Mouse (Mus musculus): Measurements from ENCODE around the gene 4921524J17Rik. TPM values are rescaled to one million over a fixed set of nuclear protein-coding genes. Genes with fewer than 3 reads are reported as not detected.

4921524J17Rik gene
- polyA plus RNA-seq, 1 experiment from 2014 or later: 38.6 TPM

- no peaks in the 10 kb centered on the region for H3K9me3 ChIP-seq
- H3K4me2 ChIP-seq: no peak overlapping the region
- no peak overlapping the region for H3K27ac ChIP-seq
- no peaks in the 10 kb centered on the region for H3K36me3 ChIP-seq (replicated peaks)
- no peak for ATAC-seq (replicated peaks)
- H3K27me3 ChIP-seq (replicated peaks): no peaks in the 10 kb centered on the region
- H3K4me3 ChIP-seq: no peak overlapping the region
- no peaks in the 10 kb centered on the region for H3K4me1 ChIP-seq
- 72% methylated on average over 5 of the region's 5 CpGs for WGBS
- H3K9ac ChIP-seq: no peak overlapping the region
These were observed 59.1 kb downstream of the 4921524J17Rik start for GRCm38 (mm10) chr8:85373435-85374039.

GRCm38 (mm10) chr8:85372465-85372839, 60.2 kb downstream of the 4921524J17Rik start:
- no peaks in the 10 kb centered on the region for H3K4me1 ChIP-seq
- 93% methylated on average over 1 of the region's 1 CpGs for WGBS
- H3K4me2 ChIP-seq: no peak overlapping the region
- H3K36me3 ChIP-seq (replicated peaks): no peaks in the 10 kb centered on the region
- H3K27me3 ChIP-seq (replicated peaks): no peaks in the 10 kb centered on the region
- H3K4me3 ChIP-seq: no peak overlapping the region
- H3K9me3 ChIP-seq: no peaks in the 10 kb centered on the region
- no peak overlapping the region for H3K27ac ChIP-seq
- no peak overlapping the region for H3K9ac ChIP-seq
- no peak for ATAC-seq (replicated peaks)

GRCm38 (mm10) chr8:85371736-85372464, 60.7 kb downstream of the 4921524J17Rik start:
- H3K27ac ChIP-seq: no peak overlapping the region
- H3K9ac ChIP-seq: no peak overlapping the region
- no peaks in the 10 kb centered on the region for H3K9me3 ChIP-seq
- no peaks in the 10 kb centered on the region for H3K36me3 ChIP-seq (replicated peaks)
- no peak overlapping the region for H3K4me2 ChIP-seq
- WGBS: 85% methylated on average over 5 of the region's 5 CpGs
- no peak for ATAC-seq (replicated peaks)
- H3K27me3 ChIP-seq (replicated peaks): no peaks in the 10 kb centered on the region
- H3K4me1 ChIP-seq: no peaks in the 10 kb centered on the region
- no peak overlapping the region for H3K4me3 ChIP-seq

- no peaks in the 10 kb centered on the region for H3K36me3 ChIP-seq (replicated peaks)
- no peak for ATAC-seq (replicated peaks)
- no peak overlapping the region for H3K4me3 ChIP-seq
- no peaks in the 10 kb centered on the region for H3K27me3 ChIP-seq (replicated peaks)
- no peaks in the 10 kb centered on the region for H3K4me1 ChIP-seq
- no peaks in the 10 kb centered on the region for H3K9me3 ChIP-seq
- H3K27ac ChIP-seq: no peak overlapping the region
- H3K4me2 ChIP-seq: no peak overlapping the region
- H3K9ac ChIP-seq: no peak overlapping the region
- 64% methylated on average over 6 of the region's 6 CpGs for WGBS
These were observed 67.5 kb downstream of the 4921524J17Rik start for GRCm38 (mm10) chr8:85365176-85365575.

GRCm38 (mm10) chr8:85364628-85365027, 68.0 kb downstream of the 4921524J17Rik start:
- no peaks in the 10 kb centered on the region for H3K4me1 ChIP-seq
- ATAC-seq (replicated peaks): no peak
- WGBS: 85% methylated on average over 11 of the region's 11 CpGs
- no peaks in the 10 kb centered on the region for H3K9me3 ChIP-seq
- H3K27me3 ChIP-seq (replicated peaks): no peaks in the 10 kb centered on the region
- H3K9ac ChIP-seq: no peak overlapping the region
- H3K4me3 ChIP-seq: no peak overlapping the region
- H3K27ac ChIP-seq: no peak overlapping the region
- no peak overlapping the region for H3K4me2 ChIP-seq
- H3K36me3 ChIP-seq (replicated peaks): no peaks in the 10 kb centered on the region

- no peak overlapping the region for H3K27ac ChIP-seq
- H3K4me2 ChIP-seq: no peak overlapping the region
- H3K4me3 ChIP-seq: no peak overlapping the region
- H3K9ac ChIP-seq: no peak overlapping the region
- H3K36me3 ChIP-seq (replicated peaks): no peaks in the 10 kb centered on the region
- H3K9me3 ChIP-seq: no peaks in the 10 kb centered on the region
- no peak for ATAC-seq (replicated peaks)
- 74% methylated on average over 6 of the region's 6 CpGs for WGBS
- H3K4me1 ChIP-seq: no peaks in the 10 kb centered on the region
- no peaks in the 10 kb centered on the region for H3K27me3 ChIP-seq (replicated peaks)
These were observed 69.2 kb downstream of the 4921524J17Rik start for GRCm38 (mm10) chr8:85363406-85363805.

- 88% methylated on average over 4 of the region's 4 CpGs for WGBS
These were observed 70.4 kb downstream of the 4921524J17Rik start for GRCm38 (mm10) chr8:85362211-85362610.

More at GRCm38 (mm10) chr8:85362211-85362610, 70.4 kb downstream of the 4921524J17Rik start:
- H3K4me1 ChIP-seq: no peaks in the 10 kb centered on the region
- H3K9me3 ChIP-seq: no peaks in the 10 kb centered on the region
- no peak overlapping the region for H3K9ac ChIP-seq
- H3K27ac ChIP-seq: no peak overlapping the region
- no peaks in the 10 kb centered on the region for H3K27me3 ChIP-seq (replicated peaks)
- no peaks in the 10 kb centered on the region for H3K36me3 ChIP-seq (replicated peaks)
- H3K4me2 ChIP-seq: no peak overlapping the region
- H3K4me3 ChIP-seq: no peak overlapping the region
- ATAC-seq (replicated peaks): no peak

Other genes with a start within 250 kb of the 4921524J17Rik start
- gene Olfr371, start 206.8 kb downstream of the 4921524J17Rik start, polyA plus RNA-seq (2015; fragmentation: Nextera tagmentation; extraction: Ambion mirVana): not detected in 2 replicates
- 65.3 and 70.5 TPM in 2 replicates for gene Orc6, start 133.2 kb downstream of the 4921524J17Rik start, polyA plus RNA-seq (2015; fragmentation: Nextera tagmentation; extraction: Ambion mirVana)
- gene Vps35, start 133.0 kb downstream of the 4921524J17Rik start, polyA plus RNA-seq (2015; fragmentation: Nextera tagmentation; extraction: Ambion mirVana): 163 and 170 TPM in 2 replicates
- gene Mylk3, start 46.5 kb downstream of the 4921524J17Rik start, polyA plus RNA-seq (2015; fragmentation: Nextera tagmentation; extraction: Ambion mirVana): 0.34 and 0.52 TPM in 2 replicates
- gene Gpt2, start 59.7 kb upstream of the 4921524J17Rik start, polyA plus RNA-seq (2015; fragmentation: Nextera tagmentation; extraction: Ambion mirVana): 39.3 and 40.1 TPM in 2 replicates
- 175 and 178 TPM in 2 replicates for gene Dnaja2, start 122.5 kb upstream of the 4921524J17Rik start, polyA plus RNA-seq (2015; fragmentation: Nextera tagmentation; extraction: Ambion mirVana)